Mouse (Mus musculus) cerebellum, adult 2 months (tissue): ENCODE results near the gene Wdr31. TPM values are rescaled to one million over a fixed set of nuclear protein-coding genes. Genes with fewer than 3 reads are reported as not detected.

Experiments used
- DNase-seq, 2 experiments: peaks; one replicate each; pipeline ENCODE4 v3.0.0; 2021
- H3K27ac ChIP-seq: fragments of 200-500 bp; 2 replicates; pipeline ENCODE4 v1.5.1; 2012; ENCODE audit warnings: low read length, control low read depth, inconsistent platforms; ENCODE audit not compliant: insufficient read depth
- H3K27me3 ChIP-seq: fragments of 200-500 bp; 2 replicates; pipeline ENCODE4 v1.6.1; 2012; ENCODE audit warnings: inconsistent platforms, mild to moderate bottlenecking, low read length, moderate library complexity; ENCODE audit not compliant: control insufficient read depth, insufficient read depth
- H3K4me1 ChIP-seq: fragments of 200-500 bp; 2 replicates; pipeline ENCODE4 v1.6.1; 2011; ENCODE audit warnings: low read length; ENCODE audit not compliant: control insufficient read depth, insufficient read depth
- H3K4me3 ChIP-seq: fragments of 200-500 bp; replicated peaks from 2 replicates; pipeline ENCODE3; 2011; ENCODE audit warnings: mild to moderate bottlenecking, low read depth, low read length, control low read depth; ENCODE audit not compliant: insufficient read depth
- CTCF ChIP-seq: fragments of 200-500 bp; IDR thresholded peaks from 2 replicates; pipeline ENCODE4 v1.5.1; 2011; ENCODE audit warnings: low read depth, mild to moderate bottlenecking, control low read depth, low read length, moderate library complexity, borderline replicate concordance; ENCODE audit not compliant: insufficient read depth
- POLR2A ChIP-seq: fragments of 200-500 bp; IDR thresholded peaks from 2 replicates; pipeline ENCODE4 v1.6.1; 2011; ENCODE audit warnings: low read length, control low read depth, borderline replicate concordance; ENCODE audit not compliant: insufficient read depth
- WGBS: fragments of 180-500 bp; shearing (Covaris S2); methylation state at CpG from one replicate; pipeline ENCODE4 v1.1.7; 2018; 5-methylcytosine and 5-hydroxymethylcytosine counted together
- polyA plus RNA-seq: library from polyadenylated mRNA; depleted of rRNA; stranded (reverse); fragments of >200 nt; gene quantifications from 2 replicates; pipeline ENCODE4 v1.2.3, GENCODE M21; 2012; rRNA removed

Wdr31 gene
- polyA plus RNA-seq, result 3.1 and 3.9 TPM in 2 replicates

- WGBS, result 2% methylated on average over 30 of the region's 30 CpGs
- H3K27ac ChIP-seq, result no peak within 1 kb of the TSS
- peak; percentile 32; the same call in 1 of the 2 replicates for TF ChIP-seq POLR2A
- TF ChIP-seq CTCF, result no peak
- H3K27me3 ChIP-seq, result no peaks in the 10 kb centered on the region
- no peaks in the 10 kb centered on the region for H3K4me1 ChIP-seq
- H3K4me3 ChIP-seq, result peak within 1 kb of the TSS; percentile 84
- peak; percentile 77 to 85 for DNase-seq
Observed at GRCm38 (mm10) chr4:62470598-62471051, at the start of gene Wdr31. Gene Wdr31, minus strand, starts transcription at chr4:62470896.

- H3K27ac ChIP-seq, result peak within 1 kb of the TSS; percentile 52
- DNase-seq, result peak; percentile 88
- TF ChIP-seq CTCF (no peak), POLR2A (peak; percentile 50; the same call in 1 of the 2 replicates)
- WGBS, result under 1% methylated on average over 37 of the region's 37 CpGs
- peaks cover 22% of the 10 kb centered on the region for H3K4me1 ChIP-seq
- no peaks in the 10 kb centered on the region for H3K27me3 ChIP-seq
- H3K4me3 ChIP-seq, result peak within 1 kb of the TSS; percentile 73
Observed at GRCm38 (mm10) chr4:62519849-62520233, 49.1 kb upstream of the Wdr31 start, which contains the start of gene Alad. Gene Alad, minus strand, starts transcription at chr4:62519918.

GRCm38 (mm10) chr4:62519122-62519848 lies 48.6 kb upstream of the Wdr31 start:
- no peaks in the 10 kb centered on the region for H3K27me3 ChIP-seq
- DNase-seq, result no peak
- H3K27ac ChIP-seq, result peak overlapping the region; percentile 47
- WGBS, result under 1% methylated on average over 26 of the region's 26 CpGs
- peak overlapping the region; percentile 73 for H3K4me3 ChIP-seq
- no peak for TF ChIP-seq POLR2A
- no peak for TF ChIP-seq CTCF
- peaks cover 21% of the 10 kb centered on the region for H3K4me1 ChIP-seq

GRCm38 (mm10) chr4:62518416-62519121 lies 47.9 kb upstream of the Wdr31 start:
- WGBS, result 19% methylated on average over 13 of the region's 13 CpGs
- Histone ChIP-seq H3K4me3 (peak overlapping the region; percentile 73), H3K4me1 (peaks cover 24% of the 10 kb centered on the region), H3K27ac (peak overlapping the region; percentile 47), H3K27me3 (no peaks in the 10 kb centered on the region)
- peak; percentile 81 to 88 for DNase-seq
- TF ChIP-seq POLR2A (peak; percentile 57; the same call in 1 of the 2 replicates), CTCF (no peak)

- 43% methylated on average over 10 of the region's 10 CpGs for WGBS
- Histone ChIP-seq H3K27ac (peak overlapping the region; percentile 48), H3K4me3 (peak overlapping the region; percentile 73), H3K27me3 (no peaks in the 10 kb centered on the region), H3K4me1 (peaks cover 24% of the 10 kb centered on the region)
- TF ChIP-seq POLR2A (no peak), CTCF (no peak)
- no peak for DNase-seq
Observed at GRCm38 (mm10) chr4:62517538-62518415, 47.1 kb upstream of the Wdr31 start.

- DNase-seq, result no peak
- WGBS, result 65% methylated on average over 8 of the region's 8 CpGs
- TF ChIP-seq CTCF, result no peak
- no peak for TF ChIP-seq POLR2A
- Histone ChIP-seq H3K4me3 (no peak overlapping the region), H3K27me3 (no peaks in the 10 kb centered on the region), H3K27ac (peak overlapping the region; percentile 48), H3K4me1 (peaks cover 24% of the 10 kb centered on the region)
Observed at GRCm38 (mm10) chr4:62517046-62517445, 46.4 kb upstream of the Wdr31 start.

GRCm38 (mm10) chr4:62516579-62516978 lies 45.9 kb upstream of the Wdr31 start:
- H3K27me3 ChIP-seq, result no peaks in the 10 kb centered on the region
- peak overlapping the region; percentile 95 for H3K27ac ChIP-seq
- no peak for TF ChIP-seq POLR2A
- TF ChIP-seq CTCF, result no peak
- peaks cover 24% of the 10 kb centered on the region for H3K4me1 ChIP-seq
- peak overlapping the region; percentile 0 for H3K4me3 ChIP-seq
- 80% methylated on average over 1 of the region's 1 CpGs for WGBS
- no peak for DNase-seq
